Mouse (Mus musculus) adrenal gland, postnatal 4 days (tissue): ENCODE results near the gene Tmsb15b2. TPM values are rescaled to one million over a fixed set of nuclear protein-coding genes. Genes with fewer than 3 reads are reported as not detected.

Source experiments
- total RNA-seq, 2 experiments: library from RNA; stranded (reverse); gene quantifications; 2 replicates each; pipeline ENCODE4 v1.2.3; 2021

Gene Tmsb15b2
- total RNA-seq, 2 experiments from 2014 or later, result 25.1 to 35.1 TPM

Other genes starting within 250 kb of the Tmsb15b2 start
- 100 to 1,000 TPM; 354 to 367 TPM for gene Morf4l2, start 231.8 kb downstream of the Tmsb15b2 start, total RNA-seq
- gene Glra4, start 195.4 kb downstream of the Tmsb15b2 start, total RNA-seq, result not detected
- gene Plp1, start 152.8 kb downstream of the Tmsb15b2 start, total RNA-seq, result 10 to 100 TPM; 20.0 to 20.7 TPM
- gene Rab9b, start 106.7 kb downstream of the Tmsb15b2 start, total RNA-seq, result under 1 TPM; 0.84 to 0.90 TPM
- gene H2bfm, start 48.2 kb downstream of the Tmsb15b2 start, total RNA-seq, result not detected
- 1 to 10 TPM in 1 of 2 experiments, under 1 TPM in 1; 0.54 to 1.1 TPM for gene Tmsb15l, start 1.4 kb upstream of the Tmsb15b2 start, total RNA-seq
- gene Tmsb15b1, start 1.4 kb upstream of the Tmsb15b2 start, total RNA-seq, result 1 to 10 TPM; 5.1 to 9.4 TPM
- 10 to 100 TPM; 17.9 to 20.8 TPM for gene Zcchc18, start 17.7 kb upstream of the Tmsb15b2 start, total RNA-seq
- 10 to 100 TPM; 11.6 to 23.3 TPM for gene Slc25a53, start 62.8 kb upstream of the Tmsb15b2 start, total RNA-seq
- 10 to 100 TPM in 1 of 2 experiments, 1 to 10 TPM in 1; 9.3 to 10.4 TPM for gene Fam199x, start 74.1 kb upstream of the Tmsb15b2 start, total RNA-seq
- not detected for gene Esx1, start 146.6 kb upstream of the Tmsb15b2 start, total RNA-seq